Mouse (Mus musculus) 3T3-L1 (cell line): Measurements from ENCODE around the gene Fmn2.
A peak's percentile ranks its signal among the peaks of the same experiment; 100 is the strongest.

ENCODE experiments used
- DNase-seq: peaks from one replicate; pipeline ENCODE4 v3.0.0-alpha.2; 2015; ENCODE audit warnings: low read depth, low spot score

Fmn2 gene

DNA sequence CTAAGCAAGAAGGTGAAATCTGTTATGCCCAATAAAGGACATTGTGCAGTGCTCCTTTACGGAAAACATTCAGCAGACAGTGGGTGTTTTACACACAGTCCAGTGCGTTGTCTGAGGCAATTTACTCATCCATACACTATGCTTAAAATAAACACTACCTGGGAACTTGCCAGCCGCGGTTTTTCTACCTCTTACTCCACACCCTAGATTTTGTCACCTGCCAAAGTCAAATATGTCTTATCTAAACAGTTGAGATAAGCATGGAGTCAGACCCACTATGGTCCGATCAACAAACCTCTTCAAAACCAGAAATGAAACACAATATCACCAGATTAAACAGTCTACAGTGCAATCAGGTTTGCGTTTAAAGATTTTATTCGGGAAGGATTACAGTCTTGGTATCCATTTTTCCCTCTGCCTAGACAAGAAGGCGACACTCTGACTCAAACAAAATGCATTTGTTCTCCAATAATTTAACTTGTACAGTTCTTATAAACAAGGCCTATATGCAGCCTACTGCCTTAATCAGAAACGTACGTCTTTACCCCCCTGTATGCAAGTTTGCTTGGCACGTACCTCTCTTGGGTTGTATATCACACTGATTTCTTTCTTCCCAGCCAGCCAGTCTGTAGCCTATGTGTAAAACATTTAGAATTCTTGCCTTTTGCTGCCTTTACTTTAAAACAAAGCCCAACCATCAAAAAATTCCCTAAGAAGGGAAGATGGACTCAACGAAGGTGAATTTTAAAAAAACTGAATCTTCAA is 158.0 kb downstream of the Fmn2 start:
- DNase-seq, result peak; percentile 35

DNA sequence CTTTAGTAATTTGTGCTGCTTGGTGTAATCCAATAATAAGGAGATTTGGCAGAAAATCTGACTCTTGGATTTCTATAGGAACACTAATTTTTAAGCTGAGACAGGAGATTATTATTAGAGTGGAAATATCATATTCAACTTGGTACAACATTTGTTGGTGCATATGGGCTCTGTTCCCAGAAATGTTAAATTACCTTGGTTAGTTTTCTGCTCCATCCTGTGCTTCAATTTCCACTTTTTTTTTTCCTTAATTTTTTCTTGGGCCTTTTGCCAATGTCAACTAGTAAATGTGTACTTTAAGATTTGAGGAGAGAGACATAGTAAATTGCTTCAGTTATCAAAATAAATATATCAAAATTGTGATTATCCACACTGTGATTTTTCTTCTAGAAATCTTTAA is 163.5 kb downstream of the Fmn2 start:
- no peak for DNase-seq

- no peak for DNase-seq
These were observed 167.5 kb downstream of the Fmn2 start for GRCm38 (mm10) chr1:174669132-174669531.

DNA sequence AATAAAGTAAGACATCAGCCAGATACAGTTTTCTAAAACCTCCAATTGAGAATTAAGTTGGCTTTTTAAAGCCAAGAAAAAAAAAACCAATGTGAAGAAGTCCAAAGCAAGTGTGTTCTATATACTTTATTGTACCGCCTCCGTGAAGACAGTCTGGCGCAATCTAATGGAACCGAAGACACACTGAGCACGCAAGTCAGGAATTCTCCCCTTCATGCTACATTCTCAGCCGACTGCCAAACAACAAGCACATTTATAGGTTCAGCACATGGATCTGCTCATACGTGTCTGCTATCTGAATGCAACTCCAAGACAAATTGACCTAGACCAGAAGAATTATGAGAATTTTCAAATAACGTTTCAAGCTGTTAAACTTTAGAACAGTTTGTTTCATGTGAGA is 169.2 kb downstream of the Fmn2 start:
- no peak for DNase-seq

DNA sequence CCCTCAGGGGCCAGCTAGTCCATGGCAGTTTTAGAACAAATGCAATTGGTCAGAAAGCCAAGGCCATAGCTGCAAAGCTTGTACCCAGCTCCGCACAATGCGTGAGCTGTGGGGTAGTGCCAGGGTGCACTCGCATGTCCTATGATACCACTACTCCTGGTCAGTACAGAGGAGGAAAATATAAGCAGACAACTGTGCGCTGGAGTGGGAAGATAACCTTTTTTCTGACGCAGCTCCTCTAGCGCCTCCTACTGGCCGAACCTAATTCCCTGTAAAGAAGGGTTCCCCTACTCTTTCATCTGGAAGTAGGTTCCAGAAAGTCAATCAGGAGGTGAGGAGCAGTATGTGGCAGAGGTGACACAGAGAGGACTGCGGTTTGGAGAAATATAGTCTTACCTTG is 173.0 kb downstream of the Fmn2 start:
- no peak for DNase-seq

DNA sequence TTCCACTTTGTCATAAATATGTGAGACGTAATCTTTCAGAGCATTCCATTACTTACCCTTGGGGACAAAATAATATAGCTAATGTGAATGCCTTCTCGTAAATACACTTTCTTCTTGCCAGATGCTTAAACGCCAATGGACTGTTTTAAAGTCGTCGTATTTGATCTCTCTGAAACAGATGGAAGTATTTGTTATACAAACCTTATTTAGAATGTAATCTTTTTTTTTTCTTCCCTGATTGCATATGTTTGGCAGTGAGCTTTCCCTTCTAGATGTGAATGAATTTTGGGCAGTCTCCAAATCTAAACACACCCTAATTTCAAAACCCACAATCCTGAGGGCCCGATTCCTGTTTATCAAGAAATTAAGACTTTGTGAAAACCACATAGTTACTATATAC is 173.7 kb downstream of the Fmn2 start:
- no peak for DNase-seq

GRCm38 (mm10) chr1:174676187-174676586 is 174.6 kb downstream of the Fmn2 start:
- DNase-seq, result no peak

DNA sequence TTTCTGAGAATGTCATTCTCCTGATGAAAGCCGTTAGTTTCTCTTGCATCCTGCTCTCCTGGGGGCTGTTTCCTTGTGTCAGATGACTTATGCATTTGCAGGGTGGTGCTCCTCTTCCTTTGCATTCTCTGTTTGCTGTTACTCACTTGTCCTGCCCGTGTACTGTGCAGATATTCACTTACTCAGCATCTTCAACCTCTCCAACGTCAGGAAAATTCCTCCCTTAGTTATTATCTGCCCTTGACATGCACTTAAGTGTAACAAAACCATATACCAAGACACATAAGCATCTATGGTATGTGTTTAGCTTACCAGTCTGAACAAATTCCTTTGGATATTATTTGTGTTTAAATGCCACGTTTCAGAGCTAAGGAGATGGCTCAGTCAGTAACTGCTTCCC is 175.6 kb downstream of the Fmn2 start:
- DNase-seq, result peak; percentile 29

DNA sequence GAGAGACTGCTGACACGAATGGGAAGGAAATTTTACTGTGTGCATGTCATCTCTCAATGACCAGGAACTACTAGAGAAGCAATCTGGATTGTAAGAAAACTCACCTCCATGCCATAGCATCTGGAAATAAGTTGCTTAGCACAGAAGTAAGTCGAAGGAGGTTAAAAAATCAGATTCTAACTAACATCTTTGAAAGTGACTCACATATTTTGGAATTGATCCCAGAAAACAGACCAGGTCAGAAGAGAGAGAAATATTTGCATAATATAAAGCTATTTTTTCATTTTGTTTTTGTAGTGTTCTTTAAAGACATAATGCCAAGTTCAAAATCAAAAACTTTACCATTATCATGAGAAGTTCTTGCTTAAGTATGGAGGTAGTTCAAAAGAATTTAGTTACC is 187.7 kb downstream of the Fmn2 start:
- DNase-seq, result peak; percentile 81

DNA sequence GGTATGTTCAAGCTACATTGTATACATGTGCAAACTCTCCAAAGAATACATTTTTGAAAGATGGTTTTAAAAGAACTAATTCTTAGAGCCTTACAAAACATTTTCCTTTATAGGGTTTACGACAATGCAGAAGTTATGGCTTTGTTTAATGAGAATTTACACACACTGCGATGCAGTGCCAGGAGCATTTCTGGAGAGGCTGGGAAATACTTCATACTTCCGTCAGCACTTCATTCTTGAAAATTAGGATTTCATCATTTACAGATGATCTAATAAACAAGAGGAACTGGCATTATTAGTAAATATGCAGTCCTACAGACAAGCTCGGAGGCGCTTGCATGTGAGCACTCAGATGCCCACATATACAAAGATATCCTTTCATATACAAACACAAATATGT is 199.2 kb downstream of the Fmn2 start:
- DNase-seq, result no peak

DNA sequence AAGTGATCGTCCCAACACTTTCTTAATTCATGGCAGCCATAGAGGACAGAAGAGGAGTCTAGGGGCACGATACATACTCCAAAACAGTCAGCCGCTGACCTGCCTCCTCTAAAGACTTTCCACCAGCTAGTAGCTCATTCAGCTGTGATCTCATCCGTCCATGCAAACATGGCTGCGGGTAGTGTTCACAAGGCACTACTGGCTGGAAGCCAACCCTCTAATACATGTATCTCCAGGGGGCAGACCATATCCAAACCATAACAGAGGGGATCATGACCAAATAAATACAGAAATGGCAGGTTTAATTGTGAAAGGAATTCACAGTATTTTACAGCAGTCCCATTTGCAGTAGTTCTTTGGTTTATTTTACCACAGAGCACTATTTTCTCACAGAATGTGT is 200.2 kb downstream of the Fmn2 start:
- DNase-seq, result no peak

DNA sequence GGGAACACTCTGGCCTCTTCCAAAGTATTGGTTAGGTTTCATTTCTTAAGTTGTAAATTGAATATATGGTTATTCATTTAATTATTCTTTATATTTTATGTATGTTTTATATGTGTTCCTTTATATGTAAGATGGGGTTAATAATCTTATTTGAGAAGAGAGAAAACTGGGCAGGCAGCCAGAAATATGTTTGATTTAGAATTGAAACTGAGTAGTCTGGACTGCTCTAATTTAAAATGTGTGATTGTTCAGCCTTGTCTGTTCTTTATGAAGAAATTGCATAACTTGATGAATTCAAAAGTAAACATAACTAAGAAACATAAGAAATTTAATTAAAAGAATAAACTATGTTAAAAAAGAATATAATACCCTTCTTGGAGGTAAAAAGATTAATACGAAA is 202.3 kb downstream of the Fmn2 start:
- DNase-seq, result no peak

- DNase-seq, result no peak
These were observed 218.3 kb downstream of the Fmn2 start for GRCm38 (mm10) chr1:174719729-174720458.

DNA sequence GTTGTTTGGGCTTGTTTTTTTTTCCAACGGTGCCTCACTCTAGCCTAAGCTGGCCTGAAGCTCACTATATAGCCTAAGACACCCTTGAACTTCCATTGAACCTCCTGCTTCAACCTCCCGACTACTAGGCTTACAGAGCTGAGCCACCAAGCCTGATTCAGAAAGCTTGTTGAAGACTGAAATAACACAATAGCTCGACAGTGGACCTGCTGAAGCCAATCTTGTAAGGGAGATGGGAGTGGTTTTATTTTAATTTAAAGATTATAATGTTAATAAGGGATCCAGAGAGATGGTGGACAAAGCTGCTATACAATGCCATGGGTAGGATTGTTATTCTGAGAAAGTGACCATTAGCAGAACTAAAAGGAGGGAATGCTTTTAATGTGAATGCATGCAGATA is 227.1 kb downstream of the Fmn2 start:
- DNase-seq, result no peak

DNA sequence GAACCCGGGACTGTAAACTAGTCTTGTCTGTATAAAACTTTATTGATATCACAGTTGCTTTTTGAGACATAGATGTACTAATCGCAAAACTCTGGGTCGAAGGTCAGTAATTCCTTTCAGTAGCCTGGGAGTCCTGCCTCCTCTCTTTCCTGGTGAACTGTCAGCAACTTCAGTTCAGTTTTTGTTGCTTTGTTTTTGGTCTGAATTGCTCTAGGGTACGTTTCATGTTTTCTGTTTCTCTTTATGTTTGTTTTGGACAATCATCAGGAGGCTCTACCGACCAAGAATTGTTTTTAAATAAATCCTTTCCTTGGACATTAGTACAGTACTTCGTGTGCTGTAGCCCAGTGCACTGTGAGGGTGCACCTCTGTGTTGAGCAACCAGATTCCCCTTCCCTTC is 231.1 kb downstream of the Fmn2 start:
- no peak for DNase-seq

- no peak for DNase-seq
These were observed 237.3 kb downstream of the Fmn2 start for GRCm38 (mm10) chr1:174738958-174739357.

DNA sequence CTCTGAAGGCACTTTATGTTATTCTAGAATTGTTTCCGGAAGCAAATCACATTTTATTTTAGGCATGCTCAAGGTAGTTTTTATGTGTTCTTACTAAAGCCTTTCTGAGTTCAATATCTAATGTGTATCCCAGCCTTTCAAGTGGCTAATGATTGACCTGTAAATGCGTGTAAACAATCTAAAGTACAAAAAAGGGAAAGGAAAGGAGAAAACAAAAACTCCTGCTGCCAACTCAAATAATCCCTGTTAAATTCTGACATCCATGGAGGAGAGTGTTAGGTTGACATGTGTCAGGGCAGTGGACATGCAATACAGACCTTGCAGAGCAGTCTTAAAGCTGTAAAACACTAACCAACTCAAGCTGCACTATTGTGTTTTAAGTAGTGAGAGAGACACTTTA is 241.0 kb downstream of the Fmn2 start:
- no peak for DNase-seq

- no peak for DNase-seq
These were observed 246.9 kb downstream of the Fmn2 start for GRCm38 (mm10) chr1:174748520-174748919.

GRCm38 (mm10) chr1:174750893-174751461 is 249.4 kb downstream of the Fmn2 start:
- no peak for DNase-seq

DNA sequence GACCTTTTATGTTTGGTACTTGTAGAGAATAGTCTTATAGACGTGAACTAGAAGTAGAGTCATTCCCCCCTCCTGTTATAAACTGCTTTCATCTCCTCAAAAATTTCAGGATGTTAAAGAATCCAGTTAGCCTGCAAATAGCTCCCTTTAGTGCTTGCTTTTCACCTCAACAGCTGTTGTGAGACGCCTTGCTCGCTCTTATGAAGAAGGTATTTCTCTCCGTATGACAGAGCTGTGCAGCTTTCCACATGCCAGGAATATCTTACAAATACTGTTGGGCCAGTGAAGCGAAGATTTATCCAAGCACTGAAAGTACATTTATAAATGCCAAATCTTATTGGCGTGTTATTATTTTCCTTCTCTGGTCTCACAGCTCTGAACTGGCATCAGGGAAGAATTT is 257.7 kb downstream of the Fmn2 start:
- no peak for DNase-seq

GRCm38 (mm10) chr1:174765757-174766156 is 264.1 kb downstream of the Fmn2 start:
- DNase-seq, result no peak

DNA sequence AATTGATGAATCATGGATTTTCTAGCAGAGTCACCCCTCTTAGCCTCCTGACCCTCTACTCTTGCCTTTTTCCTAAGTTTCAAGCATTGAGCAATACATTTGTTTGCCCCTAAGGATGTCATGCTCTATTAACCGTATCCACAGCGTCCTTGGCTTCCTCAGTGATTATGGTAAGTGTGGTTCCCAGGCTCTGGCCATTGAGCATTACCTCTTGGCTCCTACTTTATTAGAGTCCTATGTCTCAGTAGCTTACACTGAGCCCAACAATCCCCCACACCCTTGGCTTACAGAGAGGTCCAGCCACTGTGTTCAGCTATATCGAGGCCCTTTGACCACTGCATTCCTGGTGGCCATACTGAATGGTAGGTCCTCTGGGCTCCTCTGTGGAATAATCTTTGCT is 265.2 kb downstream of the Fmn2 start:
- no peak for DNase-seq

DNA sequence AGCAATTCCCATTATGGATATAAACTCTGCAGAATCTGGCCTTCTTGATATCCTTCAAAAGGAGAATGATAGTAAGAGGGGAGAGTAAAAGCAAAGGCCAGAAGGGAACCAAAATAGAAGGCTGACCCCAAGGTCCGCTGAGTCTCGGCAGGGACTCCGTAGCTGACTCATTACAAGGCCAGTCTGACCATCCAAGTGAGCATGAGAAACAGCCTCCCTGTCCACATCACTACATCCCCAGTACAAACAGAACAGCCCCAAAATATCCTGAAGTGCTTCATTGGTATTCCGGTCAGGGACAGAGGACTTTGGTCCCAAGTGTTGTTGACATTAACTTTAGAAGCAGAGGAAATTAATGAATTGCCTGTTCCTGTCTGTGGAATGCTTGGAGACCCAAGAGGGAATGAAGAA is 270.3 kb downstream of the Fmn2 start:
- DNase-seq, result peak; percentile 26
